Mouse (Mus musculus) myocyte (in vitro differentiated cells): ENCODE data around the gene Fetub.

Source experiments
- CEBPB ChIP-seq: IDR thresholded peaks from 2 replicates; pipeline ENCODE4 v1.6.1; 2011; ENCODE audit warnings: mild to moderate bottlenecking, moderate library complexity; ENCODE audit not compliant: poor library complexity, insufficient read depth, severe bottlenecking
- E2F4 ChIP-seq: IDR thresholded peaks from one replicate; pipeline ENCODE4 v1.6.1; 2011; ENCODE audit warnings: mild to moderate bottlenecking, control low read depth, moderate library complexity; ENCODE audit not compliant: insufficient read depth
- MAX ChIP-seq: IDR thresholded peaks from one replicate; pipeline ENCODE4 v1.6.1; 2011; ENCODE audit warnings: low read depth, mild to moderate bottlenecking, control low read depth
- MYOG ChIP-seq, 3 experiments: IDR thresholded peaks; one replicate each; pipeline ENCODE4 v1.6.1; 2011; ENCODE audit warnings: control low read depth in 2 of 3, low read depth in 2 of 3, mild to moderate bottlenecking in 2 of 3; ENCODE audit not compliant: insufficient read length in 2 of 3, control insufficient read depth in 1 of 3, insufficient read depth in 1 of 3
- POLR2A ChIP-seq: IDR thresholded peaks from one replicate; pipeline ENCODE4 v1.6.1; 2011; ENCODE audit warnings: low read depth, mild to moderate bottlenecking, control low read depth, moderate library complexity; ENCODE audit not compliant: insufficient read length
- POLR2AphosphoS2 ChIP-seq: IDR thresholded peaks from one replicate; pipeline ENCODE4 v1.6.1; 2011; ENCODE audit warnings: low read depth, control low read depth; ENCODE audit not compliant: insufficient read length
- REST ChIP-seq: IDR thresholded peaks from one replicate; pipeline ENCODE4 v1.6.1; 2011; ENCODE audit warnings: mild to moderate bottlenecking, control low read depth, moderate library complexity; ENCODE audit not compliant: insufficient read depth, insufficient read length
- SRF ChIP-seq: IDR thresholded peaks from one replicate; pipeline ENCODE4 v1.6.1; 2011; ENCODE audit warnings: low read depth; ENCODE audit not compliant: control insufficient read depth, insufficient read length
- TCF12 ChIP-seq: IDR thresholded peaks from one replicate; pipeline ENCODE4 v1.6.1; 2011; ENCODE audit warnings: mild to moderate bottlenecking, control low read depth; ENCODE audit not compliant: poor library complexity, insufficient read depth, severe bottlenecking
- TCF3 ChIP-seq: IDR thresholded peaks from one replicate; pipeline ENCODE4 v1.6.1; 2011; ENCODE audit warnings: low read depth, control low read depth; ENCODE audit not compliant: insufficient read length
- USF1 ChIP-seq: IDR thresholded peaks from one replicate; pipeline ENCODE4 v1.6.1; 2011; ENCODE audit warnings: low read depth, mild to moderate bottlenecking, control low read depth, moderate library complexity

DNA sequence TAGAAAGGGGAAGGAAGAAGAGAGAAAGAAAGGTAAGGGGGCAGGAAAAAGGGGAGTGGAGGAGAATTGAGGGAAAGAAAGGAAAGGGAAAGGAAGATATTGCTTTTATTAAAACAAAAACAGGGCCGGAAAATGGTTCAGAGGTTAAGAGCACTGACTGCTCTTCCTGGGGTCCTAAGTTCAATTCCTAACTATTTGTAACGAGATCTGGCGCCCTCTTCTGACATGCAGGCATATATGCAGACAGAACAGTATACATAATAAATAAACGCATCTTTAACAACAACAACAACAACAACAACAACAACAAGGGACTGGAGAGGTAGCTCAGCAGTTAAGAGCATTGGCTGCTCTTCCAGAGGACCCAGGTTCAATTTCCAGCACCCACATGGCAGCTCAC lies 34.9 kb downstream of the Fetub start:
- TF ChIP-seq POLR2A: no peak
- no peak for TF ChIP-seq USF1
- no peak for TF ChIP-seq POLR2AphosphoS2
- no peak for TF ChIP-seq TCF12
- no peak for TF ChIP-seq MAX
- no peak for TF ChIP-seq E2F4
- TF ChIP-seq CEBPB: no peak
- TF ChIP-seq SRF: no peak
- no peak for TF ChIP-seq REST
- no peak for TF ChIP-seq MYOG (IDR thresholded peaks at IDR 0.05; ENCODE audit: control insufficient read depth in 1 of 3, insufficient read depth in 1 of 3, insufficient read length in 2 of 3, low read depth in 2 of 3)
- no peak for TF ChIP-seq TCF3
